Mouse (Mus musculus) colon, adult 2 months (tissue): ENCODE results near the gene Cd163l1. TPM values are rescaled to one million over a fixed set of nuclear protein-coding genes. Genes with fewer than 3 reads are reported as not detected.

Experiments
- polyA plus RNA-seq: library from polyadenylated mRNA; depleted of rRNA; stranded (reverse); fragments of >200 nt; gene quantifications from 2 replicates; pipeline ENCODE4 v1.2.3, GENCODE M21; 2012; rRNA removed

Cd163l1 gene
- 0.30 and 0.50 TPM in 2 replicates for polyA plus RNA-seq

GRCm38 (mm10) chr7:140217967-140218366 lies at the start of gene Cd163l1:
Gene Cd163l1, plus strand, starts transcription at chr7:140218267.

GRCm38 (mm10) chr7:140172936-140173335 lies 45.1 kb upstream of the Cd163l1 start, which contains the start of gene Olfr523:
Gene Olfr523, plus strand, starts transcription at chr7:140173217.

GRCm38 (mm10) chr7:140205864-140206263 lies 12.2 kb upstream of the Cd163l1 start, which contains the start of gene Olfr524:
Gene Olfr524, minus strand, starts transcription at chr7:140205964.

DNA sequence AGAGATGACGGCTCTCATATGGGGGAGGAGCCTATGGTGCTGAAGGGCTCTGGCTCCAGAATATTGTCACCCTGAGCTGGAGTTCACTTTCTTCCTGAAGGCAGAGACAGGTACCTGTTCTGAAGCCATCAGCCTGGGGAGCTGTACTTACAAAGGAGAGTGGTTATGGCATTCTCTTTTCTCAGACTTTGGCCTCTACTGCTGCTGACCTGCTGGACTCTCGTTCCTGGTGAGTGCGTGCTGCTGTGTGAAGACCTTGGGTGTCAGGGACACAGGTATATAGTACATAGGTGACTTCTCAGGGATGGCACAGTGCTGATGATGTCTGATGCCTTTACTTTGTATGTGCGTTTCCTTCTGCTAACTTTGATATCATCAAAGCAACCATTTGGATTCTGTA lies 29.1 kb downstream of the Cd163l1 start, which contains the start of gene 5830411N06Rik:
5830411N06Rik (plus strand) TSS at position 69 of the 400 bp plus-strand sequence.

Other genes with a start within 250 kb of the Cd163l1 start
- gene 6430531B16Rik, start 239.5 kb upstream of the Cd163l1 start, polyA plus RNA-seq: 0.16 TPM in 2 replicates
- gene Adam8, start 225.7 kb upstream of the Cd163l1 start, polyA plus RNA-seq: 4.5 and 5.3 TPM in 2 replicates
- 55.6 and 88.0 TPM in 2 replicates for gene Zfp511, start 181.9 kb upstream of the Cd163l1 start, polyA plus RNA-seq
- gene Tubgcp2, start 181.6 kb upstream of the Cd163l1 start, polyA plus RNA-seq: 13.5 and 15.3 TPM in 2 replicates
- 0.08 and 0.16 TPM in 2 replicates for gene Msx3, start 169.2 kb upstream of the Cd163l1 start, polyA plus RNA-seq
- gene Caly, start 135.7 kb upstream of the Cd163l1 start, polyA plus RNA-seq: 4.1 and 5.0 TPM in 2 replicates
- 14.8 and 25.0 TPM in 2 replicates for gene Prap1, start 124.9 kb upstream of the Cd163l1 start, polyA plus RNA-seq
- 100 and 110 TPM in 2 replicates for gene Fuom, start 115.8 kb upstream of the Cd163l1 start, polyA plus RNA-seq
- gene Paox, start 102.5 kb upstream of the Cd163l1 start, polyA plus RNA-seq: 8.3 and 9.1 TPM in 2 replicates
- 112 and 131 TPM in 2 replicates for gene Echs1, start 101.8 kb upstream of the Cd163l1 start, polyA plus RNA-seq
- 14.0 and 15.3 TPM in 2 replicates for gene Mtg1, start 80.7 kb upstream of the Cd163l1 start, polyA plus RNA-seq
- 0.93 and 1.4 TPM in 2 replicates for gene Sprn, start 63.4 kb upstream of the Cd163l1 start, polyA plus RNA-seq
- not detected in 2 replicates for gene Olfr522, start 53.5 kb upstream of the Cd163l1 start, polyA plus RNA-seq
- gene Olfr523, start 45.0 kb upstream of the Cd163l1 start, polyA plus RNA-seq: 0.10 TPM in 1 of 2 replicates, not detected in the other
- not detected in 2 replicates for gene Olfr524, start 12.3 kb upstream of the Cd163l1 start, polyA plus RNA-seq
- 0.16 TPM in 1 of 2 replicates, not detected in the other for gene 5830411N06Rik, start 29.0 kb downstream of the Cd163l1 start, polyA plus RNA-seq
- not detected in 2 replicates for gene Olfr525, start 102.6 kb downstream of the Cd163l1 start, polyA plus RNA-seq
- not detected in 2 replicates for gene Olfr527, start 115.8 kb downstream of the Cd163l1 start, polyA plus RNA-seq
- gene Olfr60, start 143.4 kb downstream of the Cd163l1 start, polyA plus RNA-seq: 0.29 and 0.58 TPM in 2 replicates
- not detected in 2 replicates for gene Olfr530, start 158.1 kb downstream of the Cd163l1 start, polyA plus RNA-seq
- gene Olfr531, start 184.7 kb downstream of the Cd163l1 start, polyA plus RNA-seq: not detected in 2 replicates
- not detected in 2 replicates for gene Olfr532, start 203.4 kb downstream of the Cd163l1 start, polyA plus RNA-seq
- gene Olfr533, start 245.1 kb downstream of the Cd163l1 start, polyA plus RNA-seq: not detected in 2 replicates